Mouse (Mus musculus) forebrain, embryonic 12.5 days (tissue): Measurements from ENCODE around the gene Mrpl17. TPM values are rescaled to one million over a fixed set of nuclear protein-coding genes. Genes with fewer than 3 reads are reported as not detected.

Source experiments
- ATAC-seq: fragments of 200-750 bp; cut with Nextera tagmentation; 2 replicates; pipeline ENCODE4 v1.8.0; 2017; ENCODE audit warnings: moderate TSS enrichment; ENCODE audit not compliant: low FRiP score
- H3K27ac ChIP-seq: fragments of 300-500 bp; sonication (generic); 2 replicates; pipeline ENCODE4 v1.5.1; 2016; ENCODE audit warnings: mild to moderate bottlenecking
- H3K27me3 ChIP-seq: fragments of 300-500 bp; sonication (generic); 2 replicates; pipeline ENCODE4 v1.6.1; 2016; ENCODE audit warnings: mild to moderate bottlenecking
- H3K36me3 ChIP-seq: fragments of 300-500 bp; sonication (generic); replicated peaks from 2 replicates; pipeline ENCODE4 v1.6.1; 2016; ENCODE audit warnings: mild to moderate bottlenecking
- H3K4me1 ChIP-seq: fragments of 300-500 bp; sonication (generic); 2 replicates; pipeline ENCODE4 v1.6.1; 2016
- H3K4me2 ChIP-seq: fragments of 300-500 bp; sonication (generic); 2 replicates; pipeline ENCODE4 v1.6.1; 2016; ENCODE audit warnings: mild to moderate bottlenecking, moderate library complexity
- H3K4me3 ChIP-seq: fragments of 300-500 bp; sonication (generic); replicated peaks from 2 replicates; pipeline ENCODE4 v1.5.1; 2016; ENCODE audit warnings: mild to moderate bottlenecking
- H3K9ac ChIP-seq: fragments of 300-500 bp; sonication (generic); 2 replicates; pipeline ENCODE4 v1.6.1; 2016; ENCODE audit warnings: mild to moderate bottlenecking
- H3K9me3 ChIP-seq: fragments of 300-500 bp; sonication (generic); 2 replicates; pipeline ENCODE4 v1.6.1; 2016
- WGBS: fragments of 180-500 bp; shearing (Covaris S2); methylation state at CpG from one replicate; pipeline ENCODE4 v1.1.7; 2016; 5-methylcytosine and 5-hydroxymethylcytosine counted together
- polyA plus RNA-seq: library from polyadenylated mRNA; unstranded; fragments of >200 nt; fragmentation: Nextera tagmentation; extraction: Ambion mirVana; gene quantifications from 2 replicates; pipeline ENCODE4 v1.2.1, GENCODE M21; 2016

The Mrpl17 gene
- polyA plus RNA-seq, 1 experiment from 2014 or later = 231 TPM

DNA sequence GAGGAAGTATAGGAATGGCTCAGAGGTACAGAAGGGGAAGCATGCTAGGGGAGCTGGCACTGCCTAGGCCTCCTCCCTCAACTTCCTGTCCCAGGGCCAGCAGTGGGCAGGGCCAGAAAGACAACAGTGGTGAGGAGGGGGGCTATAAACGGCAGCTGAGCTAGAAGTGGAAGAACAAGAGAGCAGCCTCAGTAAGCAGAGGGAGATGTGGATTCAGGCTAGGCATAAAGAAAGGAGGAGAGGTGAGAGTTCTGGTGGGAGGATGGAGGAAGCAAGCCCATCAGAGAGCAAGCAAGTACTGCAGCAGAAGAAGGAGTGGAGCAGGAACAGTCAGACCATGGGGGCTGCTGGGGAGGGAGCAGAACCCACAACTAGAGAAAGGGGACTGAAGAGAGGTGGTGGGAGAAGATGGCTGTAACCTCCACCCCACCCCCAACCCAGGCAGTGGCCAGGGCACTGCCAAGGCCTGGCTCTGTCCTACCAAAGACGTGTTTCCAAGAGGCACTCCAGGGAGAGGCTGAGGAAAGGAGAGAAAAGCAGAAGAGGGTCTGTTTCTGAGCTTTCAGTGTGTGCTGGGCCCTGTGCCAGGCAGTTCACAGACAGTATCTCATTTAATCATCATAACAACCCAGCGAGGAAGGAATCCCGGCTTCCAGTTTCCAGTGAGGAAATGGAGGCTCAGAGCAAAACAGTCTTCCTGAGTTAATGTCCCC lies 32.2 kb downstream of the Mrpl17 start:
- peak overlapping the region; percentile 51 for H3K27ac ChIP-seq
- H3K27me3 ChIP-seq = no peaks in the 10 kb centered on the region
- H3K36me3 ChIP-seq = peaks cover 66% of the 10 kb centered on the region
- no peak overlapping the region for H3K4me3 ChIP-seq
- H3K4me2 ChIP-seq = 0 out of 2 replicates have a peak overlapping the region, but pooled peaks have one; percentile 17
- H3K4me1 ChIP-seq = peaks cover 52% of the 10 kb centered on the region
- WGBS = 46% methylated on average over 4 of the region's 4 CpGs
- H3K9ac ChIP-seq = 0 out of 2 replicates have a peak overlapping the region, but pooled peaks have one; percentile 9
- H3K9me3 ChIP-seq = no peaks in the 10 kb centered on the region
- peak; percentile 42; the same call in 1 of the 2 replicates for ATAC-seq

DNA sequence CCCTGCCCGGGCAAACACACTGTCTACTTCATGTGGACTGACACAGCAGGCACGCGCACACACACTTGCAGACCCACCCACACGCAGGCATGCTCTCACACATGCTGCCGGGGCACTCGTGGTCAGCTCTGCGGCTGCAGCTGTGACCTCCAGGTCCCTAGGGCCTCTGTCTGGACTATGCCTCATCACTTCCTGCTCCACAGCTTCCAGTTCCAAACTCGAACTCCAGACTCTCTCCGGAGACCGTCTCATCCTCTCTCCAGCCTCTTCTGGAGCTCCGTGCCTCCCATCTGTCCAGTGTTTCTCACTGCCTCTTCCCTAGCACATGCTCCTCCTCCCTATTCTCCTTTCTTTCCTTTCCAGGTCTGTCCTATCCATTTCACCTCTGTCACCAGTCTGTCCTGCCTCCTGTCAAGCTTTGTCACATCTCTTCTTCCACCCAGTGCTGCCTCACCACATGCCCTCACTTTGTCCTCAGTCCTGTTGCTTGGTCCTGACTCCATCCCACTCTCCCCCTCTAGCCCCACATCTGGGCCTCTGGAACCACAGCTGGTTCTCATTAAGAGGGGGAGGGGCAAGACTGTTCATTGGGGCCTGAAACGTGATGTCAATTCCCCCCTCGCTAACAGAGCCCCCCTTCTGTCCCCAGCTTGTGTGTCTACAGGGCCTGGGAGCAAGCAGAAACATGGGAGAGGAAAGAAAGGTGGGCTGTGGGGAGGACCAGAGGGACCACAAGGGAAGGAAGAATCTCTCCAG lies 32.9 kb downstream of the Mrpl17 start:
- peak; percentile 31; the same call in 1 of the 2 replicates for ATAC-seq
- Histone ChIP-seq H3K4me1 (peaks cover 46% of the 10 kb centered on the region), H3K4me2 (peak overlapping the region; percentile 17; the same call in 1 of the 2 replicates), H3K9me3 (no peaks in the 10 kb centered on the region), H3K9ac (0 out of 2 replicates have a peak overlapping the region, but pooled peaks have one; percentile 9), H3K27ac (peak overlapping the region; percentile 51), H3K27me3 (no peaks in the 10 kb centered on the region), H3K36me3 (peaks cover 66% of the 10 kb centered on the region), H3K4me3 (0 out of 2 replicates have a peak overlapping the region, but pooled peaks have one; percentile 0)
- WGBS = 64% methylated on average over 13 of the region's 13 CpGs

DNA sequence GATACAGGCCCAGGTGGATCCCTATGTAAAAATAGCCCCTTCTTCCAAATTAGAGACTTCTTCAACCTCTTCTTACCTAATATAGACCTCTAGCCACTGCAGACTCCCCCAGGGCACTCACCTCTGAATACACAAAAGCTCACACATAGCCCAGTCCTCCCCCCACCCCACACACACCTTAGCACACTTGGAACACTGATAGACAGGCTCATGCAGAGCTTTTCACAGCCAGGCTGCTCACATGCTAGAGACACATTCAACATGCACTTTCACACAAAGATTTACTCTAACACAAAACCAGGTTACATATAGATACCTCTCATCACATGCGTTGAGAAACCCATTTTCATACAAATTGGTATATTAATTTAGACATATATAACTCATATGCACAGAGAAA lies 33.6 kb downstream of the Mrpl17 start:
- WGBS = 91% methylated on average over 1 of the region's 1 CpGs
- no peaks in the 10 kb centered on the region for H3K27me3 ChIP-seq
- ATAC-seq = no peak
- no peak overlapping the region for H3K4me3 ChIP-seq
- no peak overlapping the region for H3K27ac ChIP-seq
- no peaks in the 10 kb centered on the region for H3K9me3 ChIP-seq
- H3K4me2 ChIP-seq = no peak overlapping the region
- H3K36me3 ChIP-seq = peaks cover 66% of the 10 kb centered on the region
- no peak overlapping the region for H3K9ac ChIP-seq
- H3K4me1 ChIP-seq = peaks cover 41% of the 10 kb centered on the region

DNA sequence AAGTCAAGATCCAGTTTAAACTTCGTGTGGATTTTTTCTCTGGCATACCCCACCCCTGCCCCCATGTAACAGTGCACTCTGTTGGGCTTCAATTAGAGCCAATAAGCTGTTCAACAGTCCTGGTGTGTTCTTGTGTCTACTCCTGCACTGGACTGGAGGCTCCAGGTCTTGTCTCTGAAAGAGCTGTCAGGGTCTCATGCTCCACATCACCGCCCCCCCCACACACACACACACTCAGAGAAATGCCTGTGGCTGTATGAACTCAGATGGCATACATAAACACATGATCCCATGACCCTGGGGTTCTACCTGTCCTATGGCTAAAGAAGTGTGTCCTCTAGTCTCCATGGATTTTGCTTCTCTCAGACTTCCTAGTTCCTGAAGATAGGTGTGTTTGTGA lies 34.9 kb downstream of the Mrpl17 start:
- no peak overlapping the region for H3K9ac ChIP-seq
- no peak overlapping the region for H3K4me3 ChIP-seq
- H3K36me3 ChIP-seq = peaks cover 66% of the 10 kb centered on the region
- H3K27me3 ChIP-seq = no peaks in the 10 kb centered on the region
- H3K4me2 ChIP-seq = no peak overlapping the region
- no peak for ATAC-seq
- peaks cover 41% of the 10 kb centered on the region for H3K4me1 ChIP-seq
- no peak overlapping the region for H3K27ac ChIP-seq
- no peaks in the 10 kb centered on the region for H3K9me3 ChIP-seq
- 85% methylated on average over 2 of the region's 2 CpGs for WGBS

DNA sequence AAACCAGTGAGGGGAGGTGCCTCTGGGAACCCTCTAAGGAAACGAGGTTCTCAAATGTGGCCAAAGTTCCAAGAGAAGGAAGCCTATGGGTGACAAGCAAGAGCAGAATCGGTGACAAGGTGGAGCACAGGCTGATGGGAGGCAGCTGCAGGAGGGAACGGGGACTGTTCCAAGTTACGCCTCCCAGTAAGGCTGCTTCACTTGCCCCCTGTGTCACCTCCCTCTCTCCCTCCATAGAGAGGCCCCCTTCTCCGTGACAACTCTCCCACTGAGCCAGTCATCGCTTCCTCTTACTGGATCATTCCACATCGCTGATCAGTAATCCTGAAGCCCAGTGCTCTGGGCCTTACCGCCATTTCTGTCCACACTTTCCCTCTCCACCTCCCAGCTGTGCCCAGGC lies 36.2 kb downstream of the Mrpl17 start:
- Histone ChIP-seq H3K4me2 (no peak overlapping the region), H3K9ac (no peak overlapping the region), H3K27ac (no peak overlapping the region), H3K4me3 (no peak overlapping the region), H3K9me3 (no peaks in the 10 kb centered on the region), H3K27me3 (no peaks in the 10 kb centered on the region), H3K36me3 (peaks cover 66% of the 10 kb centered on the region), H3K4me1 (peaks cover 41% of the 10 kb centered on the region)
- peak; percentile 50; the same call in 1 of the 2 replicates for ATAC-seq
- 38% methylated on average over 8 of the region's 8 CpGs for WGBS

DNA sequence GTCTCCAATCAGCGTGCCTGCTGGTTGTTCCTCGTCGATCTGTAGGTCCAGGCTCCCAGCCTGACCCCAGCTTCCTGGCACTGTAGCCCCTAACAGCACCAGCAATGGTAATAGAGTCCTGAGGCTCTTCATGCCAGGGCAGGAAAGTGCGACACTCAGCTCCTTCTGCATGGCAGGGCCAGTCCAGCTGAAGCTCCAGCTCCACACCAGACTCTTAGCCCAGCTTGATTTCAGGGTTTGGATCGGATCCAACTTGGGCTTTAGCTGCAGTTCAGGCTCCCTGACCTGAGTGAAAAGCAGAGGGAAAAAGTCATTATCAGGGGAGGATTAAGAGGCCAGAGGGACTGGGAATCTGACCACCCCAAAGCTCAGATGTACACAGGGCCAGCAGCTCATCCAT lies 37.9 kb downstream of the Mrpl17 start:
- Histone ChIP-seq H3K9ac (no peak overlapping the region), H3K9me3 (no peaks in the 10 kb centered on the region), H3K27ac (no peak overlapping the region), H3K4me2 (no peak overlapping the region), H3K4me1 (peaks cover 36% of the 10 kb centered on the region), H3K27me3 (no peaks in the 10 kb centered on the region), H3K4me3 (no peak overlapping the region), H3K36me3 (peaks cover 63% of the 10 kb centered on the region)
- 86% methylated on average over 5 of the region's 5 CpGs for WGBS
- no peak for ATAC-seq

DNA sequence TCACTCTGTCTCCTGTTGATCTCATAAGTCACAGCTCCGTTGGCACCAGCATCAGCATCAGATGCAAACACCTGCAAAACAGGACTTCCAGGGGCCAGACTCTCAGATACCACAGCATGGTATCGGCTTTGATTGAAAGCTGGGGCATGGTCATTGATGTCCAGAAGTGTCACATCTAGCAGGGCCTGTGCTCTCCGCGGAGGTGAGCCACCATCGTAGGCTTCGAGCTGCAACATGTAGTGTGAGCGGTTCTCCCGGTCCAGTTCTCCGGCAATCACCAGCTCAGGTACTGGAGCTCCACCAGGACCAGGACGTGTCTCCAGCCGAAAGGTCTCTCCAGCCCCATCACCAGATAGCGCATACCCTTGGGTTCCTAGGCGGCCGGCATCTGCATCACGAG lies 38.6 kb downstream of the Mrpl17 start:
- H3K27me3 ChIP-seq = no peaks in the 10 kb centered on the region
- no peak overlapping the region for H3K27ac ChIP-seq
- H3K4me1 ChIP-seq = peaks cover 38% of the 10 kb centered on the region
- no peak overlapping the region for H3K9ac ChIP-seq
- 96% methylated on average over 15 of the region's 15 CpGs for WGBS
- peaks cover 71% of the 10 kb centered on the region for H3K36me3 ChIP-seq
- no peak for ATAC-seq
- no peaks in the 10 kb centered on the region for H3K9me3 ChIP-seq
- no peak overlapping the region for H3K4me3 ChIP-seq
- H3K4me2 ChIP-seq = no peak overlapping the region

DNA sequence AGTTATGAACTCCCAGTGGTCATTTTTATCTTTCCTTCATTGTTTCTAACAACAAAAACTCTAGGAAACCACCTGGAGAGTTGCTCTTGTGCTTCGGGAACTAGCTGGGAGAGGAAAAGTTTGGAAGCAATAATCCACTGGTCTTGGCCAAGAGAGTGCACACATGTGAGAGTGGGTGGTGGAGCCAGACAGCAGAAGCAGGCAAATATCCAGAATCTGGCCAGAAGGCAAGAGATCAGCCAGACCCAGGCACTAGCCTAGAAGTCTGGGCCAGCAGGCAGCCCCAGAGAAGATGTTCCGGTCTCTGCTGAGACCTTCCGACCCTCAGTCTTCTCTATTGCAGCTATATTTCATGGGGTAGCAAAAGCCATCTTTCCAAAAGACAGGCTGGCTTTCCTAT lies 40.9 kb downstream of the Mrpl17 start:
- H3K27ac ChIP-seq = no peak overlapping the region
- H3K9ac ChIP-seq = no peak overlapping the region
- H3K4me3 ChIP-seq = no peak overlapping the region
- 94% methylated on average over 3 of the region's 3 CpGs for WGBS
- H3K27me3 ChIP-seq = peaks cover 5% of the 10 kb centered on the region
- no peak for ATAC-seq
- H3K4me2 ChIP-seq = no peak overlapping the region
- no peaks in the 10 kb centered on the region for H3K9me3 ChIP-seq
- peaks cover 32% of the 10 kb centered on the region for H3K4me1 ChIP-seq
- peaks cover 79% of the 10 kb centered on the region for H3K36me3 ChIP-seq

DNA sequence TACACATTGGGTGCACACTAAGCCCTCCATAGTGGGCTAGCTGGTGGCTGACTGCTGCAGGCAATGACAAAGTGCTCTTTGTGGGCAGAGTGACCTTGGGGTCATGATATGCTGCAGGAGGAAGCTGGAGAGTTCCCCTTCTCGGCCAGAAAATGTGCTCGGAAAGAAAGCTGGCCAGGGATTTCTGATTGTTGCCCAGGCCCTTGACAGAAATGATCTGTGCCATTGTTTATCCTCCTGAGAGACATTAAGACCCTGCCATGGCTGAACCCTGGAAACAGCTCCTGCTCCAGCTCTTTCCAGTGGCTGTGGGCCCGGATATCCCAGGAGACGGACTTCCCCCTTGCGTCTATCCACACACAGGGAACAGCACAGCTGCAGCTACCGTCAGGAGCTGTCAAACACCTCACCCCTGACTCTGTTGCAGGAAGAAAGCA lies 43.2 kb downstream of the Mrpl17 start:
- WGBS = 18% methylated on average over 6 of the region's 6 CpGs
- ATAC-seq = peak; percentile 27; the same call in 1 of the 2 replicates
- Histone ChIP-seq H3K4me2 (no peak overlapping the region), H3K27ac (no peak overlapping the region), H3K9ac (no peak overlapping the region), H3K4me1 (peaks cover 22% of the 10 kb centered on the region), H3K4me3 (no peak overlapping the region), H3K27me3 (peaks cover 27% of the 10 kb centered on the region), H3K9me3 (no peaks in the 10 kb centered on the region), H3K36me3 (peaks cover 92% of the 10 kb centered on the region)

DNA sequence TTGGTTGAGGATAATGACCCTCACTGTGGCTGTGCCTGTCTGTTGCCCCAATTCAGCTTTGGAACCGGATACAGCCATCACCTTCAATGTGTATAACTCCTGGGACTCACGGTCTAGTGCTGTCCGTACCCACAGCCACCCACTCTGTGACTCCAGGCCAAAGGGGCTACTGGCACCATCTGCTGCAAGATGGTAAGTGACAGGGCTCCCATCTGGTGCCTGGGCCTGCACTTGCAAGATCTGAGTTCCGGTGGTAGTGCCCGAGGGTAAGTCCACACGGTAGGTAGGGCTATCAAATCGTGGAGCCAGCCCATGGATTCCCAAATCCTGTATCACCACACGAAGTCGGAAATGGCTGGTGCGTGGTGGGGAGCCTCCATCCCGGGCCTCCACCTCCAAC lies 46.6 kb downstream of the Mrpl17 start:
- no peak overlapping the region for H3K4me3 ChIP-seq
- H3K4me2 ChIP-seq = no peak overlapping the region
- 92% methylated on average over 11 of the region's 11 CpGs for WGBS
- peaks cover 80% of the 10 kb centered on the region for H3K36me3 ChIP-seq
- no peak overlapping the region for H3K9ac ChIP-seq
- H3K27me3 ChIP-seq = peaks cover 39% of the 10 kb centered on the region
- peaks cover 22% of the 10 kb centered on the region for H3K4me1 ChIP-seq
- no peak overlapping the region for H3K27ac ChIP-seq
- no peak for ATAC-seq
- no peaks in the 10 kb centered on the region for H3K9me3 ChIP-seq

DNA sequence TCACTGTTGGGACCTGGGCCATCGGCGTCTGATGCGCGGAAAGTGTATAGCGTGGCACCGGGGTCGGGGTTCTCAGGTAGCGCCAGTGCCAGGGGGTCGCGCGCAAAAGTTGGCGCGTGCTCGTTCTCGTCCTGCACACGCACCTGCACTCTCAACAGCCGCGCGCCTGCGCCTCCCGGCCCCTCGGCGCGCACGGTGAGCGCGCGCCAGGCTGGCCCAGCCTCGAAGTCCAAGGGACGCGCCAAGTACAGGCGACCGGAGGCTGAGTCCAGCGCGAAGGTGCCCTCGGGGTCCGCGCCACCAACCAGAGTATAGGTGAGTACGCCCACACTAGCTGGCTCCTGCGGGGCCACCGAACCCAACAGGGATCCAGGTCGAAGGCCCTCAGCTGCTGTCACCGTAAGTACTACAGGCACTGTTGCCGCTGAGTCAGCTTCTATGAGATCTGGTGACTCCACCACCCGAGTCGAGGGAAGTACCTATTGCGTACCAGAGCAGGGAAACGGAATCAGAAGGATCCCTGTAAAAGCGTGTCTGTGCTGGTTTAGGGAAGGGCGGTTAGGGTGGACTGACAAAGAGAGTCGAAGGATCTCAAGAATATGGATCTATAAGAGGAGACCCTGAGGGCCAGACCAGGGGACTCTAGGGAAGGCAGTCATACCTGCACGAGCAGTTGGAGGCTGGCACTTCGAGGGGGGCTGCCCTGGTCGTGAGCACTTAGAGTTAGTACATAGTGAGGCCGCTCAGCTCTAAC lies 48.2 kb downstream of the Mrpl17 start:
- peak overlapping the region; percentile 8; the same call in 1 of the 2 replicates for H3K4me2 ChIP-seq
- H3K9ac ChIP-seq = no peak overlapping the region
- ATAC-seq = peak; percentile 37; the same call in 1 of the 2 replicates
- peaks cover 84% of the 10 kb centered on the region for H3K36me3 ChIP-seq
- 19% methylated on average over 55 of the region's 55 CpGs for WGBS
- H3K9me3 ChIP-seq = no peaks in the 10 kb centered on the region
- H3K27me3 ChIP-seq = peaks cover 39% of the 10 kb centered on the region
- no peak overlapping the region for H3K27ac ChIP-seq
- no peak overlapping the region for H3K4me3 ChIP-seq
- H3K4me1 ChIP-seq = peaks cover 7% of the 10 kb centered on the region
